Mouse (Mus musculus): ENCODE data around the gene Tssc4.

GRCm38 (mm10) chr7:143034112-143034511 lies 34.9 kb upstream of the Tssc4 start:
- TF ChIP-seq POLR2A (IDR thresholded peaks at IDR 0.05; ENCODE audit: control insufficient read depth in 1 of 2, insufficient read depth in 1 of 2, low read depth in 1 of 2, low read length in 2 of 2, poor library complexity in 1 of 2) (no peak), E2F4 (IDR thresholded peaks at IDR 0.05; ENCODE audit: borderline replicate concordance, low read depth, low read length) (no peak), CTCF (IDR thresholded peaks at IDR 0.05 in 2 of 3, conservative IDR thresholded peaks at IDR 0.05 in 1 of 3; ENCODE audit: control insufficient read depth in 1 of 3, insufficient read depth in 1 of 3, low read depth in 2 of 3, low read length in 3 of 3, poor library complexity in 1 of 3, severe bottlenecking in 1 of 3) (no peak), HCFC1 (IDR thresholded peaks at IDR 0.05; ENCODE audit: low read depth, low read length) (no peak), CHD2 (IDR thresholded peaks at IDR 0.05; ENCODE audit: low read length) (no peak), GATA1 (IDR thresholded peaks at IDR 0.05; ENCODE audit: low read depth, low read length) (no peak), GABPA (IDR thresholded peaks at IDR 0.05; ENCODE audit: low read depth, low read length) (no peak)

Data from MEL (cell line).